Comparison of ENCODE assay signal across 10 mouse cellular contexts in genomic region chr4:63084473-63084889, GRCm38 (mm10).
DNase-seq lines count a peak whose midpoint lies in the region; ATAC-seq and TF ChIP-seq lines count a peak whose summit lies in the region.
"Had no signal": no experiment of that assay in that cellular context is flagged by ENCODE, and none has a peak within 500 bp of the region (broad histone marks: within the 10 kb centered on the region; RNA-seq: fewer than 3 reads in every experiment).

No protein-coding gene starts in this region.

- no peak overlapping the region for H3K27ac ChIP-seq in intestine, postnatal 0 days (ENCODE audit: low read depth, low read length)
- no peak overlapping the region for H3K27ac ChIP-seq in intestine, embryonic 16.5 days (ENCODE audit: low read length)
- peak overlapping the region; percentile 23 for H3K27ac ChIP-seq in neural tube, embryonic 14.5 days (ENCODE audit: low read depth, low read length)
- H3K27ac ChIP-seq: embryonic facial prominence, embryonic 15.5 days had no signal

- WGBS in intestine, postnatal 0 days = 78% methylated on average over 8 of the region's 8 CpGs
- 83% methylated on average over 8 of the region's 8 CpGs for WGBS in intestine, embryonic 16.5 days
- WGBS in neural tube, embryonic 14.5 days = 66% methylated on average over 8 of the region's 8 CpGs

- ATAC-seq in intestine, postnatal 0 days = no peak
- ATAC-seq in intestine, embryonic 16.5 days = no peak
- peak; percentile 15; the same call in 1 of the 2 replicates for ATAC-seq in neural tube, embryonic 14.5 days (ENCODE audit: low read depth)

- no peaks in the 10 kb centered on the region for H3K27me3 ChIP-seq in intestine, postnatal 0 days (replicated peaks; ENCODE audit: control insufficient read depth, insufficient read depth, low read length)
- no peaks in the 10 kb centered on the region for H3K27me3 ChIP-seq in intestine, embryonic 16.5 days (replicated peaks; ENCODE audit: control insufficient read depth, insufficient read depth, low read length)
- no peaks in the 10 kb centered on the region for H3K27me3 ChIP-seq in neural tube, embryonic 14.5 days (ENCODE audit: control insufficient read depth, insufficient read depth, low read length)
- H3K27me3 ChIP-seq: embryonic facial prominence, embryonic 15.5 days had no signal

- no peak overlapping the region for H3K9ac ChIP-seq in intestine, postnatal 0 days (ENCODE audit: low read depth, low read length)
- H3K9ac ChIP-seq in intestine, embryonic 16.5 days (ENCODE audit: low read depth, low read length) = no peak overlapping the region
- no peak overlapping the region for H3K9ac ChIP-seq in neural tube, embryonic 14.5 days (replicated peaks; ENCODE audit: low read depth, low read length)
- H3K9ac ChIP-seq: embryonic facial prominence, embryonic 15.5 days had no signal

- peak; percentile 37; the same call in 1 of the 2 replicates for TF ChIP-seq CTCF in intestine, postnatal 0 days (IDR thresholded peaks at IDR 0.05; ENCODE audit: low read depth)

- H3K4me2 ChIP-seq in intestine, postnatal 0 days (replicated peaks; ENCODE audit: low read depth) = no peak overlapping the region
- no peak overlapping the region for H3K4me2 ChIP-seq in intestine, embryonic 16.5 days (ENCODE audit: low read depth, low read length)
- H3K4me2 ChIP-seq in neural tube, embryonic 14.5 days (ENCODE audit: low read depth, low read length) = no peak overlapping the region
- H3K4me2 ChIP-seq: embryonic facial prominence, embryonic 15.5 days had no signal

- H3K36me3 ChIP-seq in intestine, postnatal 0 days (ENCODE audit: control insufficient read depth, insufficient read depth) = peaks cover 29% of the 10 kb centered on the region
- peaks cover 7% of the 10 kb centered on the region; the same call in 1 of the 2 replicates for H3K36me3 ChIP-seq in intestine, embryonic 16.5 days (ENCODE audit: control insufficient read depth, insufficient read depth, low read length)
- H3K36me3 ChIP-seq in neural tube, embryonic 14.5 days (ENCODE audit: control insufficient read depth, insufficient read depth, low read length) = peaks cover 12% of the 10 kb centered on the region; the same call in 1 of the 2 replicates
- H3K36me3 ChIP-seq: G1E had no signal

- no peaks in the 10 kb centered on the region for H3K9me3 ChIP-seq in intestine, postnatal 0 days (ENCODE audit: control insufficient read depth)
- H3K9me3 ChIP-seq in intestine, embryonic 16.5 days (ENCODE audit: control insufficient read depth, low read length) = no peaks in the 10 kb centered on the region
- no peaks in the 10 kb centered on the region for H3K9me3 ChIP-seq in neural tube, embryonic 14.5 days (ENCODE audit: control insufficient read depth, low read length)
- H3K9me3 ChIP-seq: embryonic facial prominence, embryonic 15.5 days had no signal

- DNase-seq in brain, embryonic 18.5 days (ENCODE audit: low read depth, low spot score) = peak; percentile 28
- DNase-seq in heart, adult 8-10 months (ENCODE audit: low spot score) = peak; percentile 79
- peak; percentile 57 for DNase-seq in layer of hippocampus, adult 9-11 months
- no peak for DNase-seq in B cell, adult 2 months
- DNase-seq in spleen, postnatal 14 days (ENCODE audit: low spot score in 2 of 2) = no peak

- no peaks in the 10 kb centered on the region for H3K4me1 ChIP-seq in intestine, postnatal 0 days (replicated peaks; ENCODE audit: control insufficient read depth, insufficient read depth, low read length)
- no peaks in the 10 kb centered on the region for H3K4me1 ChIP-seq in intestine, embryonic 16.5 days (ENCODE audit: control insufficient read depth, insufficient read depth, low read length)
- H3K4me1 ChIP-seq in neural tube, embryonic 14.5 days (ENCODE audit: control insufficient read depth, insufficient read depth, low read length) = peaks cover 8% of the 10 kb centered on the region; the same call in 1 of the 2 replicates
- H3K4me1 ChIP-seq: embryonic facial prominence, embryonic 15.5 days had no signal

- H3K4me3 ChIP-seq in intestine, postnatal 0 days (ENCODE audit: low read depth, low read length) = no peak overlapping the region
- no peak overlapping the region for H3K4me3 ChIP-seq in intestine, embryonic 16.5 days (ENCODE audit: low read length)
- H3K4me3 ChIP-seq in neural tube, embryonic 14.5 days (ENCODE audit: low read depth, low read length) = no peak overlapping the region
- H3K4me3 ChIP-seq: embryonic facial prominence, embryonic 15.5 days had no signal

Comparison
In these comparisons a context has a peak if more than half of its experiments do, and no peak if none do; other contexts are left out.
1. DNase-seq: peak in brain, embryonic 18.5 days (single experiment), heart, adult 8-10 months (single experiment) and layer of hippocampus, adult 9-11 months (single experiment); none in B cell, adult 2 months (0 of 2) and spleen, postnatal 14 days (0 of 2).